Mouse (Mus musculus) layer of hippocampus, postnatal 10 days (tissue): ENCODE measurements around the gene Arfgef3. TPM values are rescaled to one million over a fixed set of nuclear protein-coding genes. Genes with fewer than 3 reads are reported as not detected.
"Not testable (repeated sequence)": the region's sequence is repeated elsewhere in the genome, so short reads cannot be mapped to it uniquely, and the experiment has no call there.

Experiments used
- DNase-seq, 2 experiments: peaks; one replicate each; pipeline ENCODE4 v3.0.0; 2021; ENCODE audit warnings: low spot score in 2 of 2
- total RNA-seq, 2 experiments: library from RNA; stranded (reverse); gene quantifications; 2 replicates each; pipeline ENCODE4 v1.2.3; 2021

Arfgef3 gene
- total RNA-seq, 2 experiments from 2014 or later, result 79.3 to 80.2 TPM

- no peak for DNase-seq
Observed at GRCm38 (mm10) chr10:18597601-18598000, 146.1 kb downstream of the Arfgef3 start.

GRCm38 (mm10) chr10:18589455-18589854, 154.3 kb downstream of the Arfgef3 start:
- DNase-seq, result no peak

- no peak for DNase-seq
Observed at GRCm38 (mm10) chr10:18584188-18584587, 159.6 kb downstream of the Arfgef3 start.

- no peak for DNase-seq
Observed at GRCm38 (mm10) chr10:18572581-18572980, 171.2 kb downstream of the Arfgef3 start.

GRCm38 (mm10) chr10:18562940-18563339, 180.8 kb downstream of the Arfgef3 start:
- DNase-seq, result peak; percentile 52 to 67

GRCm38 (mm10) chr10:18561445-18561844, 182.3 kb downstream of the Arfgef3 start:
- no peak for DNase-seq

GRCm38 (mm10) chr10:18559076-18559475, 184.7 kb downstream of the Arfgef3 start:
- not testable (repeated sequence) for DNase-seq

- peak in 1 of 2 experiments; percentile 14 for DNase-seq
Observed at GRCm38 (mm10) chr10:18549321-18550216, 194.2 kb downstream of the Arfgef3 start.

GRCm38 (mm10) chr10:18547381-18547780, 196.4 kb downstream of the Arfgef3 start:
- DNase-seq, result no peak

GRCm38 (mm10) chr10:18545813-18546235, 197.9 kb downstream of the Arfgef3 start, which contains the start of gene Hebp2:
TSS of gene Hebp2 (minus strand) at chr10:18546076.
- DNase-seq, result peak; percentile 60 to 76

- DNase-seq, result no peak
Observed at GRCm38 (mm10) chr10:18545309-18545708, 198.4 kb downstream of the Arfgef3 start.

GRCm38 (mm10) chr10:18536889-18537288, 206.9 kb downstream of the Arfgef3 start:
- DNase-seq, result no peak

- no peak for DNase-seq
Observed at GRCm38 (mm10) chr10:18532293-18532692, 211.5 kb downstream of the Arfgef3 start.

Other genes with a start within 250 kb of the Arfgef3 start
- 1 to 10 TPM; 3.1 to 3.6 TPM for gene Hebp2, start 197.9 kb downstream of the Arfgef3 start, total RNA-seq
- gene Gm4922, start 42.8 kb upstream of the Arfgef3 start, total RNA-seq, result not detected
- 1 to 10 TPM; 4.5 to 4.6 TPM for gene Perp, start 101.1 kb upstream of the Arfgef3 start, total RNA-seq